Mouse (Mus musculus): Measurements from ENCODE around the gene Dctn2. TPM values are rescaled to one million over a fixed set of nuclear protein-coding genes. Genes with fewer than 3 reads are reported as not detected.
"Not testable (repeated sequence)": the region's sequence is repeated elsewhere in the genome, so short reads cannot be mapped to it uniquely, and the experiment has no call there.

Gene Dctn2
- polyA plus RNA-seq, 1 experiment from 2014 or later: 198 TPM

- no peak overlapping the region for H3K9ac ChIP-seq (replicated peaks; ENCODE audit: low read depth)
- no peak for TF ChIP-seq CTCF (IDR thresholded peaks at IDR 0.05)
- no peak for TF ChIP-seq EP300 (IDR thresholded peaks at IDR 0.05)
- peaks cover 27% of the 10 kb centered on the region for H3K36me3 ChIP-seq (ENCODE audit: insufficient read depth, low read length)
- peaks cover 10% of the 10 kb centered on the region for H3K4me1 ChIP-seq (ENCODE audit: insufficient read depth, low read depth, low read length)
- no peak overlapping the region for H3K4me2 ChIP-seq (replicated peaks; ENCODE audit: low read depth, low read length)
- WGBS: 86% methylated on average over 10 of the region's 10 CpGs
- H3K9me3 ChIP-seq (ENCODE audit: low read length): no peaks in the 10 kb centered on the region
- no peak for ATAC-seq
- no peak for DNase-seq (ENCODE audit: low spot score)
- no peak overlapping the region for H3K27ac ChIP-seq (ENCODE audit: low read length)
- H3K27me3 ChIP-seq (replicated peaks; ENCODE audit: insufficient read depth, low read length): no peaks in the 10 kb centered on the region
- no peak overlapping the region for H3K4me3 ChIP-seq (ENCODE audit: low read depth, low read length)
Observed at GRCm38 (mm10) chr10:127294895-127295510, 28.8 kb downstream of the Dctn2 start.

- Histone ChIP-seq H3K27me3 (replicated peaks; ENCODE audit: insufficient read depth, low read length) (no peaks in the 10 kb centered on the region), H3K4me3 (ENCODE audit: low read depth, low read length) (no peak overlapping the region), H3K36me3 (ENCODE audit: insufficient read depth, low read length) (peaks cover 32% of the 10 kb centered on the region), H3K9me3 (ENCODE audit: low read length) (no peaks in the 10 kb centered on the region), H3K27ac (ENCODE audit: low read length) (no peak overlapping the region), H3K4me1 (ENCODE audit: insufficient read depth, low read depth, low read length) (peaks cover 9% of the 10 kb centered on the region), H3K9ac (replicated peaks; ENCODE audit: low read depth) (no peak overlapping the region), H3K4me2 (replicated peaks; ENCODE audit: low read depth, low read length) (no peak overlapping the region)
- TF ChIP-seq CTCF (IDR thresholded peaks at IDR 0.05) (no peak), EP300 (IDR thresholded peaks at IDR 0.05) (no peak)
- no peak for DNase-seq (ENCODE audit: low spot score)
- ATAC-seq: no peak
- 83% methylated on average over 24 of the region's 24 CpGs for WGBS
Observed at GRCm38 (mm10) chr10:127295986-127296794, 30.0 kb downstream of the Dctn2 start.

GRCm38 (mm10) chr10:127297015-127297871 lies 31.1 kb downstream of the Dctn2 start:
- ATAC-seq (no peak), DNase-seq (ENCODE audit: low spot score) (no peak)
- Histone ChIP-seq H3K36me3 (ENCODE audit: insufficient read depth, low read length) (peaks cover 36% of the 10 kb centered on the region), H3K9ac (replicated peaks; ENCODE audit: low read depth) (no peak overlapping the region), H3K4me1 (ENCODE audit: insufficient read depth, low read depth, low read length) (no peaks in the 10 kb centered on the region), H3K9me3 (ENCODE audit: low read length) (no peaks in the 10 kb centered on the region), H3K4me3 (ENCODE audit: low read depth, low read length) (no peak overlapping the region), H3K27me3 (replicated peaks; ENCODE audit: insufficient read depth, low read length) (no peaks in the 10 kb centered on the region), H3K4me2 (replicated peaks; ENCODE audit: low read depth, low read length) (no peak overlapping the region), H3K27ac (ENCODE audit: low read length) (no peak overlapping the region)
- TF ChIP-seq CTCF (IDR thresholded peaks at IDR 0.05) (no peak), EP300 (IDR thresholded peaks at IDR 0.05) (no peak)
- 91% methylated on average over 13 of the region's 16 CpGs for WGBS

GRCm38 (mm10) chr10:127300361-127300760 lies 34.2 kb downstream of the Dctn2 start:
- Histone ChIP-seq H3K9me3 (ENCODE audit: low read length) (no peaks in the 10 kb centered on the region), H3K9ac (replicated peaks; ENCODE audit: low read depth) (no peak overlapping the region), H3K27ac (ENCODE audit: low read length) (no peak overlapping the region), H3K4me2 (replicated peaks; ENCODE audit: low read depth, low read length) (no peak overlapping the region), H3K4me1 (ENCODE audit: insufficient read depth, low read depth, low read length) (no peaks in the 10 kb centered on the region), H3K4me3 (ENCODE audit: low read depth, low read length) (no peak overlapping the region), H3K27me3 (replicated peaks; ENCODE audit: insufficient read depth, low read length) (no peaks in the 10 kb centered on the region), H3K36me3 (ENCODE audit: insufficient read depth, low read length) (peaks cover 48% of the 10 kb centered on the region)
- TF ChIP-seq CTCF (IDR thresholded peaks at IDR 0.05): no peak
- TF ChIP-seq EP300 (IDR thresholded peaks at IDR 0.05): no peak
- DNase-seq (ENCODE audit: low spot score) (no peak), ATAC-seq (no peak)
- 93% methylated on average over 6 of the region's 6 CpGs for WGBS

GRCm38 (mm10) chr10:127303136-127303535 lies 37.0 kb downstream of the Dctn2 start:
- TF ChIP-seq CTCF (IDR thresholded peaks at IDR 0.05) (no peak), EP300 (IDR thresholded peaks at IDR 0.05) (no peak)
- DNase-seq (ENCODE audit: low spot score) (no peak), ATAC-seq (no peak)
- Histone ChIP-seq H3K4me1 (ENCODE audit: insufficient read depth, low read depth, low read length) (no peaks in the 10 kb centered on the region), H3K9me3 (ENCODE audit: low read length) (no peaks in the 10 kb centered on the region), H3K27me3 (replicated peaks; ENCODE audit: insufficient read depth, low read length) (no peaks in the 10 kb centered on the region), H3K36me3 (ENCODE audit: insufficient read depth, low read length) (peaks cover 49% of the 10 kb centered on the region), H3K27ac (ENCODE audit: low read length) (no peak overlapping the region), H3K9ac (replicated peaks; ENCODE audit: low read depth) (no peak overlapping the region), H3K4me2 (replicated peaks; ENCODE audit: low read depth, low read length) (no peak overlapping the region), H3K4me3 (ENCODE audit: low read depth, low read length) (no peak overlapping the region)
- 88% methylated on average over 11 of the region's 11 CpGs for WGBS

GRCm38 (mm10) chr10:127309167-127309566 lies 43.0 kb downstream of the Dctn2 start:
- DNase-seq (ENCODE audit: low spot score); H3K9ac ChIP-seq (replicated peaks; ENCODE audit: low read depth); ATAC-seq; H3K4me3 ChIP-seq (ENCODE audit: low read depth, low read length); H3K9me3 ChIP-seq (ENCODE audit: low read length); H3K4me1 ChIP-seq (ENCODE audit: insufficient read depth, low read depth, low read length); H3K27me3 ChIP-seq (replicated peaks; ENCODE audit: insufficient read depth, low read length); H3K27ac ChIP-seq (ENCODE audit: low read length); H3K4me2 ChIP-seq (replicated peaks; ENCODE audit: low read depth, low read length): not testable (repeated sequence)
- peaks cover 22% of the 10 kb centered on the region; the same call in 1 of the 2 replicates for H3K36me3 ChIP-seq (ENCODE audit: insufficient read depth, low read length)
- WGBS: 82% methylated on average over 3 of the region's 3 CpGs

All from lung, postnatal 0 days (tissue).